Mouse (Mus musculus) bone marrow macrophage, adult 2 months (primary cell): ENCODE measurements around the gene Mfng.

Source experiments
- CTCF ChIP-seq: IDR thresholded peaks from 2 replicates; pipeline ENCODE4 v1.5.1; 2012; ENCODE audit warnings: low read depth, mild to moderate bottlenecking, low read length, moderate library complexity
- POLR2A ChIP-seq: IDR thresholded peaks from 2 replicates; pipeline ENCODE4 v1.6.1; 2012; ENCODE audit warnings: mild to moderate bottlenecking, low read depth, low read length, borderline replicate concordance

DNA sequence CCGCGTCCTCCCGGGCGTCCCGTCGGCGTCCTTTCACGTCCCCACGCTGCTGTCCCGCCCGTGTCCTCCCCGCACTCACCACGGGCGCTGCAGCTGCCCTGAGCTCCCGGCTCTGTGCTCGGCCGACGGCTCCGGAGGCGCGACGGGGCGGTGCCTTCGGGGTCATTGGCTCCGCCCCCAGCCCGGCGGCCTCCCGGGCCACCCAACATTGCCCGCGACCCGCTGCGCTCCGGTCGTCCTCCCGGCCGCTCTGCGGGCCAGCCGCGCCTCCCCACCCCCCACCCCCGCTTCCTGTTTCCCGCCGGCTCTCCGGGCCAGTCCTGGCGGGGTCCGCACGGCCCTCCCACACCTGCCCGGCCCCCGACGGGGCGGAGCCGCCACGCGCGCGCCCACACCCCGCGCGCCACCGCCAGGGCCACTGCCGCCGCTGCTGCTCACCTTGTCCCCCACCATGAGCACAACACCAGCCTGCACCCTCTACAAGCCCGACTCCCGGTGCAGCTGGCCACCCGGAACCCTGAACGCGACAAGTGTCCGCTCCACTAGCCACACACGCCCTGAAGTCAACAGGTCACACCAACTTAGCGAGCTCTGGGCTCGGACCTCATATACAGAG, 29.6 kb upstream of the Mfng start, which contains the start of gene Card10:
- TF ChIP-seq POLR2A: no peak
- no peak for TF ChIP-seq CTCF
